Mouse (Mus musculus) heart, postnatal 0 days (tissue): ENCODE data around the gene Fgfr2. TPM values are rescaled to one million over a fixed set of nuclear protein-coding genes. Genes with fewer than 3 reads are reported as not detected.
A peak's percentile ranks its signal among the peaks of the same experiment; 100 is the strongest.

ENCODE experiments used
- ATAC-seq: fragments of 200-750 bp; cut with Nextera tagmentation; 2 replicates; pipeline ENCODE4 v1.8.0; 2017; ENCODE audit warnings: low read depth, moderate number of reproducible peaks, moderate library complexity; ENCODE audit not compliant: insufficient read depth
- DNase-seq: peaks from one replicate; pipeline ENCODE4 v3.0.0-alpha.2; 2016; ENCODE audit warnings: low spot score
- H3K27ac ChIP-seq: fragments of 300-500 bp; sonication (generic); 2 replicates; pipeline ENCODE4 v1.5.1; 2014; ENCODE audit warnings: low read depth, mild to moderate bottlenecking
- H3K27me3 ChIP-seq: fragments of 300-500 bp; sonication (generic); 2 replicates; pipeline ENCODE4 v1.6.1; 2014; ENCODE audit warnings: low read length, mixed read lengths; ENCODE audit not compliant: control insufficient read depth, insufficient read depth
- H3K36me3 ChIP-seq: fragments of 300-500 bp; sonication (generic); replicated peaks from 2 replicates; pipeline ENCODE4 v1.6.1; 2014; ENCODE audit warnings: low read length, mixed read lengths; ENCODE audit not compliant: control insufficient read depth, insufficient read depth
- H3K4me1 ChIP-seq: fragments of 300-500 bp; sonication (generic); 2 replicates; pipeline ENCODE4 v1.6.1; 2014; ENCODE audit warnings: antibody characterized with exemption; ENCODE audit not compliant: control insufficient read depth, insufficient read depth
- H3K4me2 ChIP-seq: fragments of 300-500 bp; sonication (generic); 2 replicates; pipeline ENCODE4 v1.6.1; 2014; ENCODE audit warnings: low read depth, mild to moderate bottlenecking, low read length, moderate library complexity
- H3K4me3 ChIP-seq: fragments of 300-500 bp; sonication (generic); 2 replicates; pipeline ENCODE4 v1.5.1; 2014; ENCODE audit warnings: low read depth, low read length
- H3K9ac ChIP-seq: fragments of 300-500 bp; sonication (generic); replicated peaks from 2 replicates; pipeline ENCODE4 v1.6.1; 2014; ENCODE audit warnings: low read depth, low read length, mixed read lengths
- H3K9me3 ChIP-seq: fragments of 300-500 bp; sonication (generic); replicated peaks from 2 replicates; pipeline ENCODE4 v1.6.1; 2016; ENCODE audit warnings: low read length; ENCODE audit not compliant: control insufficient read depth
- CTCF ChIP-seq: IDR thresholded peaks from 2 replicates; pipeline ENCODE4 v1.5.1; 2016; ENCODE audit warnings: antibody characterized with exemption, control low read depth, low read depth
- EP300 ChIP-seq: IDR thresholded peaks from 2 replicates; pipeline ENCODE4 v1.6.1; 2016; ENCODE audit warnings: antibody characterized with exemption, low read depth
- WGBS: fragments of 180-500 bp; shearing (Covaris S2); extraction: QIAGEN DNeasy Blood & Tissue Kit; methylation state at CpG from one replicate; pipeline ENCODE4 v1.1.7; 2014; 5-methylcytosine and 5-hydroxymethylcytosine counted together
- polyA plus RNA-seq: library from polyadenylated mRNA; unstranded; fragments of >200 nt; fragmentation: Nextera tagmentation; extraction: Ambion mirVana; gene quantifications from 2 replicates; pipeline ENCODE4 v1.2.1, GENCODE M21; 2015
- total RNA-seq: library from RNA; depleted of rRNA; stranded (reverse); fragments of >200 nt; gene quantifications from 2 replicates; pipeline ENCODE4 v1.2.3, GENCODE M21; 2014; ENCODE audit warnings: low replicate concordance

Fgfr2 gene
- total and polyA plus RNA-seq, 2 experiments from 2014 or later: 3.8 to 11.5 TPM

DNA sequence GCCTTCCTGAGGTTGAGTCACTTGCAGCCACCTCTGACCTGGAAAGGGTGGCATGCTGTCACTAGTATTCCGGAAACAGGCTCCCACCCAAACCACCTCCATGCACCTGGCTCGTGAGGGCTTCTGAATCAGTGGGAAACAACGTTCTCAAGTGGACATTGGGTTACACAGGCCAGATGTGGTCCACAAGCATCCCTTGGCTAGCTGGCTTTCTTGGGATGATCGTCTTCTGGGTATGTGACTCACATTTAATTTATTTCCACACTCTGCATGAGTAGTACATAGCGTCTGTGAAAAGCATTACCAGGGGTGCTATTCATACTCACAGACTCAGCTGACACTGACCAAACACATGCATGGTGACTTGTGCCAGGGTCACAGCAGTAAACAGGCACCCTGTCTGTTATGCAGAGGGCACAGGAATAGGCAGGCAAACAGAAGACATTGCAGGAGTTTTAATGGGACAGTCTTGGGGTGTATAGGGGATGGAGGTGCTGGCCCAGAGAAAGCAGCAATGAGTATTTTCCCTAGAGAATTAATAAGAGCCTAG lies 2340.6 kb downstream of the Fgfr2 start:
- WGBS: 77% methylated on average over 5 of the region's 5 CpGs

GRCm38 (mm10) chr7:130780866-130781419 lies 2342.2 kb downstream of the Fgfr2 start:
- DNase-seq: peak; percentile 68
- peak; percentile 70 for ATAC-seq

More for the DNA sequence above, 2340.6 kb downstream of the Fgfr2 start:
- no peak for TF ChIP-seq EP300
- no peak for TF ChIP-seq CTCF
- Histone ChIP-seq H3K36me3 (no peaks in the 10 kb centered on the region), H3K9me3 (no peaks in the 10 kb centered on the region), H3K4me1 (peaks cover 19% of the 10 kb centered on the region), H3K4me2 (no peak overlapping the region), H3K9ac (no peak overlapping the region), H3K27me3 (no peaks in the 10 kb centered on the region), H3K4me3 (no peak overlapping the region), H3K27ac (no peak overlapping the region)
- DNase-seq (no peak), ATAC-seq (no peak; the same call in 1 of the 2 replicates)

DNA sequence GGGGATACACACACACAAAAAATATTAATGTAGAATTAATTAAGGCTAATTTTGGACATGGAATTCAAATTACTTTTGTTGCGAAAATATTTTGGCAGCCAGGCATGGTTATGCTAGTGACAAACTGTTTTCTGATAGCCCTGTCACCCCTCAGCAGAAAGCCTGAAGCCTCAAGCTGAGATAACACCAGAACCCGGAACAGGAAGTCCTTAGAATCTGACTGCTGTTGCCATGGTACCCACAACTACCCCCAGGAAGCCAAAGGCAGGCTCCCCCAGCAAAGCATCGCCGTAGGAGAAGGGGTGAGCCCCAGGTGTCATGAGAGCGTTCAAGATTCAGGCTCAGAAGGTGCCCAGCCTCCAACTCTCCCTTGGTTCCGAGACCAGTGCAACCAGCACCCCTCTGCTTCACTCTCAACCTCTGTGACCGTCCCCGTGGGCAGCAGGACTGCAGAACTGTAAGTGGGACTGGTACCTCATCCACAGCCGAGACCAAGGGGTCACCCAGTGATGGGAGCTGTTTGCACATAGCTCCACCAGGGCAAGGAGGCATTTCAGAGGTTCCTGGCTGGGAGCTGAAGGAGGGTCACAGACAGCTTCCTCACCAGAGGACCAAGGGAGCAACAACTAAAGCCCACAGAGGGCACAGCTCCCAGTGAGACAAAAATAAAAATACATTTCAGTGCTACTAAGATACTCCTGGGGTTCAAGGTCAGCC lies 2349.1 kb downstream of the Fgfr2 start, which contains the start of gene Btbd16:
Gene Btbd16, plus strand, starts transcription at position 156 of the 717 bp plus-strand sequence.
- no peaks in the 10 kb centered on the region for H3K9me3 ChIP-seq
- WGBS: 38% methylated on average over 9 of the region's 9 CpGs
- no peaks in the 10 kb centered on the region for H3K27me3 ChIP-seq
- DNase-seq (no peak), ATAC-seq (no peak)
- peaks cover 5% of the 10 kb centered on the region; the same call in 1 of the 2 replicates for H3K4me1 ChIP-seq
- H3K4me3 ChIP-seq: no peak within 1 kb of the TSS
- TF ChIP-seq EP300: no peak
- TF ChIP-seq CTCF: no peak
- no peak within 1 kb of the TSS for H3K9ac ChIP-seq
- no peak within 1 kb of the TSS for H3K4me2 ChIP-seq
- peak within 1 kb of the TSS; percentile 70 for H3K27ac ChIP-seq
- H3K36me3 ChIP-seq: no peaks in the 10 kb centered on the region

More at GRCm38 (mm10) chr7:130780866-130781419, 2342.2 kb downstream of the Fgfr2 start:
- H3K9me3 ChIP-seq: no peaks in the 10 kb centered on the region
- peak overlapping the region; percentile 81 for H3K27ac ChIP-seq
- H3K36me3 ChIP-seq: no peaks in the 10 kb centered on the region
- peaks cover 14% of the 10 kb centered on the region for H3K4me1 ChIP-seq
- no peak overlapping the region for H3K4me2 ChIP-seq
- H3K4me3 ChIP-seq: no peak overlapping the region
- H3K9ac ChIP-seq: no peak overlapping the region
- no peaks in the 10 kb centered on the region for H3K27me3 ChIP-seq
- no peak for TF ChIP-seq CTCF
- WGBS: 26% methylated on average over 5 of the region's 5 CpGs

- no peak overlapping the region for H3K4me2 ChIP-seq
- DNase-seq (peak; percentile 41), ATAC-seq (peak; percentile 84)
- H3K4me3 ChIP-seq: no peak overlapping the region
- TF ChIP-seq CTCF (peak; percentile 70), EP300 (no peak)
- 59% methylated on average over 11 of the region's 11 CpGs for WGBS
- H3K36me3 ChIP-seq: no peaks in the 10 kb centered on the region
- no peaks in the 10 kb centered on the region for H3K9me3 ChIP-seq
- no peaks in the 10 kb centered on the region for H3K27me3 ChIP-seq
- peak overlapping the region; percentile 70; the same call in 1 of the 2 replicates for H3K27ac ChIP-seq
- no peak overlapping the region for H3K9ac ChIP-seq
- H3K4me1 ChIP-seq: peaks cover 5% of the 10 kb centered on the region; the same call in 1 of the 2 replicates
Observed at GRCm38 (mm10) chr7:130773171-130773830, 2349.8 kb downstream of the Fgfr2 start.

GRCm38 (mm10) chr7:130770707-130771106 lies 2352.4 kb downstream of the Fgfr2 start:
- no peak for ATAC-seq
- 29% methylated on average over 3 of the region's 3 CpGs for WGBS

More at GRCm38 (mm10) chr7:130770707-130771106, 2352.4 kb downstream of the Fgfr2 start:
- peaks cover 5% of the 10 kb centered on the region; the same call in 1 of the 2 replicates for H3K4me1 ChIP-seq
- no peak overlapping the region for H3K27ac ChIP-seq
- no peaks in the 10 kb centered on the region for H3K36me3 ChIP-seq
- no peak overlapping the region for H3K4me2 ChIP-seq
- H3K4me3 ChIP-seq: no peak overlapping the region
- H3K9me3 ChIP-seq: no peaks in the 10 kb centered on the region
- TF ChIP-seq EP300 (no peak), CTCF (peak; percentile 88)
- H3K27me3 ChIP-seq: no peaks in the 10 kb centered on the region
- no peak overlapping the region for H3K9ac ChIP-seq
- peak; percentile 70 for DNase-seq
